Mouse (Mus musculus) liver, embryonic 14.5 days (tissue): ENCODE results near the gene Cactin. TPM values are rescaled to one million over a fixed set of nuclear protein-coding genes. Genes with fewer than 3 reads are reported as not detected.

Experiments used
- ATAC-seq: fragments of 200-750 bp; cut with Nextera tagmentation; 2 replicates; pipeline ENCODE4 v1.8.0; 2017; ENCODE audit warnings: moderate number of reproducible peaks, mild to moderate bottlenecking, moderate library complexity; ENCODE audit not compliant: insufficient read depth
- DNase-seq, 3 experiments: peaks; one replicate each; pipeline ENCODE4 v3.0.0-alpha.2; 2012 to 2013; ENCODE audit warnings: low read depth in 3 of 3, low spot score in 3 of 3
- H3K27ac ChIP-seq: fragments of 300-500 bp; sonication (generic); 2 replicates; pipeline ENCODE4 v1.5.1; 2014; ENCODE audit warnings: moderate library complexity, mild to moderate bottlenecking, control low read depth, inconsistent platforms
- H3K27me3 ChIP-seq: fragments of 300-500 bp; sonication (generic); 2 replicates; pipeline ENCODE4 v1.6.1; 2014; ENCODE audit warnings: mild to moderate bottlenecking, low read length, moderate library complexity; ENCODE audit not compliant: control insufficient read depth, insufficient read depth
- H3K36me3 ChIP-seq: fragments of 300-500 bp; sonication (generic); replicated peaks from 2 replicates; pipeline ENCODE4 v1.6.1; 2014; ENCODE audit warnings: low read depth; ENCODE audit not compliant: control insufficient read depth, insufficient read depth
- H3K4me1 ChIP-seq, 2 experiments: fragments of 200-500 bp in 1 of 2; fragments of 300-500 bp in 1 of 2; sonication (generic) in 1 of 2; replicated peaks; 2 replicates each; pipeline ENCODE4 v1.6.1; 2012 to 2014; ENCODE audit warnings: antibody characterized with exemption in 1 of 2, inconsistent platforms in 1 of 2, low read length in 1 of 2; ENCODE audit not compliant: control insufficient read depth in 2 of 2, insufficient read depth in 2 of 2
- H3K4me2 ChIP-seq: fragments of 300-500 bp; sonication (generic); 2 replicates; pipeline ENCODE4 v1.6.1; 2014; ENCODE audit warnings: low read depth, mild to moderate bottlenecking, control low read depth, moderate library complexity
- H3K4me3 ChIP-seq, 2 experiments: fragments of 200-500 bp in 1 of 2; fragments of 300-500 bp in 1 of 2; sonication (generic) in 1 of 2; 2 replicates each; pipeline ENCODE4 v1.5.1; 2012 to 2014; ENCODE audit warnings: low read depth in 2 of 2, low read length in 2 of 2, mild to moderate bottlenecking in 2 of 2, control low read depth in 1 of 2, inconsistent platforms in 1 of 2, moderate library complexity in 1 of 2; ENCODE audit not compliant: insufficient read depth in 1 of 2
- H3K9ac ChIP-seq: fragments of 300-500 bp; sonication (generic); replicated peaks from 2 replicates; pipeline ENCODE4 v1.6.1; 2014; ENCODE audit warnings: mild to moderate bottlenecking, control low read depth, moderate library complexity
- H3K9me3 ChIP-seq: fragments of 300-500 bp; sonication (generic); 2 replicates; pipeline ENCODE4 v1.6.1; 2016; ENCODE audit warnings: low read length, mixed read lengths; ENCODE audit not compliant: control insufficient read depth
- CTCF ChIP-seq: IDR thresholded peaks from 2 replicates; pipeline ENCODE4 v1.5.1; 2016; ENCODE audit warnings: antibody characterized with exemption, low read depth, control low read depth
- EP300 ChIP-seq: IDR thresholded peaks from 2 replicates; pipeline ENCODE4 v1.6.1; 2016; ENCODE audit warnings: antibody characterized with exemption, low read depth
- WGBS: fragments of 180-500 bp; shearing (Covaris S2); extraction: QIAGEN DNeasy Blood & Tissue Kit; methylation state at CpG from one replicate; pipeline ENCODE4 v1.1.7; 2014; ENCODE audit not compliant: insufficient replicate concordance; 5-methylcytosine and 5-hydroxymethylcytosine counted together
- polyA plus RNA-seq, 2 experiments: library from polyadenylated mRNA; depleted of rRNA in 1 of 2; stranded (reverse) in 1 of 2; unstranded in 1 of 2; fragments of >200 nt; fragmentation: Nextera tagmentation in 1 of 2; extraction: Ambion mirVana in 1 of 2; gene quantifications; 2 replicates each; pipeline versions ENCODE4 v1.2.1 to v1.2.3; 2012 to 2014

Gene Cactin
- polyA plus RNA-seq, 2 experiments: 12.1 to 24.3 TPM

GRCm38 (mm10) chr10:81342686-81343505 is 22.0 kb downstream of the Cactin start, which contains the start of gene Gipc3:
Gipc3 (minus strand) TSS chr10:81343266.
- ATAC-seq (no peak), DNase-seq (no peak)
- H3K27ac ChIP-seq: no peak within 1 kb of the TSS
- H3K9ac ChIP-seq: 0 out of 2 replicates have a peak within 1 kb of the TSS, but pooled peaks have one; percentile 9
- 6% methylated on average over 57 of the region's 67 CpGs for whole genome bisulfite sequencing
- peak within 1 kb of the TSS in 1 of 2 experiments; percentile 48; a peak in 3 of 4 replicates for H3K4me3 ChIP-seq
- TF ChIP-seq CTCF: no peak
- no peak for TF ChIP-seq EP300
- peaks cover 19% of the 10 kb centered on the region in 2 experiments for H3K4me1 ChIP-seq
- H3K9me3 ChIP-seq: no peaks in the 10 kb centered on the region
- H3K4me2 ChIP-seq: peak within 1 kb of the TSS; percentile 59
- H3K36me3 ChIP-seq: no peaks in the 10 kb centered on the region; the same call in 1 of the 2 replicates
- H3K27me3 ChIP-seq: peaks cover 41% of the 10 kb centered on the region

GRCm38 (mm10) chr10:81344421-81345161 is 23.7 kb downstream of the Cactin start:
- Histone ChIP-seq H3K4me2 (no peak overlapping the region), H3K36me3 (peaks cover 4% of the 10 kb centered on the region), H3K4me3 (no peak overlapping the region), H3K27ac (no peak overlapping the region), H3K4me1 (peaks cover 28 to 29% of the 10 kb centered on the region in 2 experiments), H3K9ac (no peak overlapping the region), H3K9me3 (no peaks in the 10 kb centered on the region), H3K27me3 (peaks cover 41% of the 10 kb centered on the region)
- no peak for ATAC-seq
- no peak for TF ChIP-seq EP300
- TF ChIP-seq CTCF: peak; percentile 47
- DNase-seq: no peak
- WGBS: 41% methylated on average over 8 of the region's 8 CpGs

GRCm38 (mm10) chr10:81345162-81345534 is 24.2 kb downstream of the Cactin start:
- DNase-seq (no peak), ATAC-seq (no peak)
- 57% methylated on average over 4 of the region's 4 CpGs for WGBS
- Histone ChIP-seq H3K27ac (no peak overlapping the region), H3K9ac (no peak overlapping the region), H3K36me3 (peaks cover 4% of the 10 kb centered on the region), H3K9me3 (no peaks in the 10 kb centered on the region), H3K27me3 (peaks cover 41% of the 10 kb centered on the region), H3K4me3 (no peak overlapping the region), H3K4me1 (peaks cover 29 to 32% of the 10 kb centered on the region in 2 experiments), H3K4me2 (no peak overlapping the region)
- no peak for TF ChIP-seq CTCF
- no peak for TF ChIP-seq EP300

- H3K27ac ChIP-seq: no peak overlapping the region
- peak overlapping the region; percentile 4 to 29; a peak in 3 of 4 replicates for H3K4me3 ChIP-seq
- peak overlapping the region; percentile 63 for H3K4me2 ChIP-seq
- TF ChIP-seq EP300 (no peak), CTCF (peak; percentile 61)
- no peaks in the 10 kb centered on the region for H3K9me3 ChIP-seq
- peaks cover 40% of the 10 kb centered on the region for H3K27me3 ChIP-seq
- peaks cover 4% of the 10 kb centered on the region for H3K36me3 ChIP-seq
- WGBS: 10% methylated on average over 55 of the region's 55 CpGs
- no peak overlapping the region for H3K9ac ChIP-seq
- ATAC-seq: peak; percentile 5; the same call in 1 of the 2 replicates
- DNase-seq: peak; percentile 56 to 68 (median 62)
- peaks cover 28 to 29% of the 10 kb centered on the region in 2 experiments for H3K4me1 ChIP-seq
Observed at GRCm38 (mm10) chr10:81346453-81347067, 25.7 kb downstream of the Cactin start.

- Histone ChIP-seq H3K9ac (peak overlapping the region; percentile 93), H3K9me3 (no peaks in the 10 kb centered on the region), H3K27ac (peak overlapping the region; percentile 80), H3K36me3 (peaks cover 4% of the 10 kb centered on the region), H3K4me3 (peak overlapping the region; percentile 79 to 84), H3K4me2 (peak overlapping the region; percentile 79), H3K4me1 (peaks cover 40 to 43% of the 10 kb centered on the region in 2 experiments), H3K27me3 (peaks cover 15% of the 10 kb centered on the region)
- DNase-seq (peak; percentile 67 to 72 (median 68)), ATAC-seq (peak; percentile 29; the same call in 1 of the 2 replicates)
- TF ChIP-seq CTCF (peak; percentile 35; the same call in 1 of the 2 replicates), EP300 (no peak)
- 10% methylated on average over 12 of the region's 12 CpGs for WGBS
Observed at GRCm38 (mm10) chr10:81349146-81349545, 28.2 kb downstream of the Cactin start.
